Mouse (Mus musculus) T-cell, adult 2 months (primary cell): ENCODE results near the gene Sfpq.

Experiments
- DNase-seq: peaks from one replicate; pipeline ENCODE4 v3.0.0; 2022; ENCODE audit warnings: low spot score

Sfpq gene

DNA sequence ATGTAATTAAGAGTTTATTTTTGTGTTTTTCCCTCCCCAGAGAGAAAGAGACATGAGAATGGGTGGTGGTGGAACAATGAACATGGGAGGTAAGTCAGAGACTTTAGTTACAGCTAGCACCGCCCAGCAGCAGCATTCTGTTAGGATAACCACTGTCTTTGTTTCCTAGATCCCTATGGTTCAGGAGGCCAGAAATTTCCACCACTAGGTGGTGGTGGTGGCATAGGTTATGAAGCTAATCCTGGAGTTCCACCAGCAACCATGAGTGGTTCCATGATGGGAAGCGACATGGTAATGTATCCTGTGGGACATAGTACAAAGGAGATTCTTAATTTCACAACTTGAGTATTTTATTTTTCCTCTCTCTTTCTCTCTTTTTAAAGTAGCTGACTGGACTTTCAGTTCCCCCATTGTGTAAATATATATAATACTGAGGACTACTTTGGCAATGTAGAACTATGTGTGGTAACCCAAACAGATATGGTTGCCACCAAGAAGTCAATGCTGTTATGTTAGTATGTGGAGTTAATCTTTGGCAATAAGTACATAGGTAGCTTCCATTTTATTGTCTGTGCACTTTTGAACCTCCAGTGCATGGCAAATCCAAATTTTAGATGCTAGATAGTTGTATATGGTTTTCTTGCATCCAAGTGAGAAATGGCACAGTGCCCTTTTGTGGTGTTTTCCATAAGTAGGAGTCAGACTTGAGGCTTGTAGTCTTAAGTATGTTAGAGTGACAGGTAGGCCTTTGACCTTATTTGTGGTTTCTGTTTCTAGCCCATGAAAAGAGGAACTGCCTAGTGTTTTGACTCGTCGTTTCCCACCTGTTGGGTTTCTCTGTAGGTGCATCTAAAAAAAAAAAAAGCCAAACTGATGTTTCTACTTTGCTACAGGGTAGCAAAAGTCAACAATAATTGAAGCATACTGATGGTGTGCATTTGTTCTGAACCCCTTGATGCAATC lies 6.4 kb downstream of the Sfpq start:
- peak; percentile 24 for DNase-seq

DNA sequence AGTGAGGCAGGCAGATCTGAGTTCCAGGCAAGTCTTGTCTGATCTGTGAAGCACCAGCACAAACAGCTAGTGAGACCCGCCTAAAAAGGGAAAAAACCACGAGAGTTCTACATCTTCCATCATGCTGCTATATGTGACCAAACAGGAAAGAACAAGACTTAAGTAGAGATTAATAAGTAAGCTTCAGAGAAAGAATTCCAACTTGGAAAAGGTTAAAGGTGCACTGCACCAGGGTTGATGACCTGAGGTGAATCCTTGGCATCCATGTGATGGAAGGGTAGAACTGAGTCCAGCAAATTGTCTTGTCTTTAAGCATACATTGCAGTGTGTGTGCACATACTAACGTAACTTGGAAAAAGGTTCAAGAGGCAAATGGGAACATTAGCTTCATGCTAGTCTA lies 16.0 kb downstream of the Sfpq start:
- no peak for DNase-seq

DNA sequence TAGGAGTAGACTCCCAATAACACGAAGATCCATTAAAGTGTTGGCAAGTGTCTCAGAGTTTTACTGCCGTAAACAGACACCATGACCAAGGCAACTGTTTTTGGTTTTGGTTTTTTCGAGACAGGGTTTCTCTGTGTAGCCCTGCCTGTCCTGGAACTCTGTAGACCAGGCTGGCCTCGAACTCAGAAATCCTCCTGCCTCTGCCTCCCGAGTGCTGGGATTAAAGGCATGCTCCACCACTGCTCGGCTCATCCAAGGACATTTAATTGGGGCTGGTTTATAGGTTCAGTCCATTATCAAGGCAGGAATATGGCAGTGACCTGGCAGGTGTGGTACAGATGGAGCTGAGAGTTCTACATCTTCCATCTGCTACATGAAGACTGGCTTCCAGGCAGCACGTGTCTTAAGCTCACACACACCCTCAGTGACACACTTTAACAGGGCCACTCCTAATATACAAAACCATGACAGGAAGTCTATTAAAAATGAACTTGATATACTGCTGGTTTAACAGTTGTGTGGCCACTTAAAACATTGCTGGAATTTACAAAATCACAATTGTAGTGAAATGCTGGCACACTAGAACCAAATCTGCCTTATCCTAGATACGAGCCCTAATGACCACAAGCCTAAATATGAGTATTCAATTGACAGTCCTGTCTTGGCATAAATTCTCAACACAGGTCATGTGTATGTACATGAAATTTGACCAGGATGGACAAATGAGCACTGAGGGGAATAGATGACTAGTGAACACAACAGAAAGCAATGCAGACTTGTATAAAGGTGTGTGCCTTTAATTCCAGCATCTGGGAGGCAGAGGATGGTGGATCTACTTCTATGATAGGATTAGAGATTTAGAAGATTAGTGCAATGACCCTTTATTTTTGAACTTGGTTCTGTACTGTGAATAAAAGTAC lies 17.0 kb downstream of the Sfpq start:
- DNase-seq: no peak

DNA sequence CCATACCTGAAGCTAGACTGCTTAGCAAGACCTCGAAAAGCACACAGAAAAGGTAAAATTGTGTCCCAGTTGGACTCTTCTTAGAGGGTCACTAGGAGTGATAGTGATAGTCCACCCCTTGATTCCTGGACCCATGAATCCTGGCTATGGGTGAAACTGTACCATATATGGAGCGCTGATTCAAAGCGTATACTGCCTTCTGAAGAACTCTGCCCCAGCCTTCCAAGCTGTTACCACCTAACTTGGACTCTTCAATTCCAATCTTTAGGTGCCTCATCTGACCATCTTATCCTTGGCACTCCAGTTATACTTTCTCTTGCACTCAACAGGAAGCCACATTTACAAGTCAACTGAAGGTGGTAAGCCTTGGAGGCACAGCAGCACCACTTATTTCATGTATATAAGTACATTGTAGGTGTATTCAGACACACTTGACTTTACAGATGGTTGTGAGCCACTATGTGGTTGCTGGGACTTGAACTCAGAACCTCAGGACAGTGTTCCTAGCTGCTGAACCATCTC lies 17.8 kb downstream of the Sfpq start:
- no peak for DNase-seq

DNA sequence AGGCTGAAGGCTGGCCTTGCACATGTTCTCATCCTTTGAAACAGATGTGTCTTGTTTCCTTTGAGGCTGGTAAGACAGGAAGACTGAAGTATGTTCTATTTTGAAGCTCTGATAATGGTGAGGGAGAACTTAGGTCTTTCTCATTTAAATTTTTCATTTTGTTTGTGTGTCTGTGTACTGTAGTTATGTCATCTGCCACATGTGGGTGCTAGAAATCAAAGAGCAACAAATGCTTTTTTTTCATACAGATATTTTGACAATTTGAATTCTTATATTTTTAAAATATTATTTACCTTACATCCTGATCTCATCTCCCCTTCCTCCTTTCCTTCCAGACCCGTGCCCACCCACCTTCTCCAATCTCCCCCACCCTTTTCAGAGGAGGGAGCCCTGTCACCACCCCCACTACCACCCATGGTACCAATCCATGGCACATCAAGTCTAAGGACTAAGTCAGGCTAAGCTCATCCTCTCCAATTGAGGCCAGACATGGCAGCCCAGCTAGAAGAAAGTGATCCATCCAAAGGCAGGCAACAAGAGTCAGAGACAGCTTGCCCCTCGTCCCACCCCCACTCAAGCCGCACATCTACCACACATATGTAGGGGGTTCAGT lies 18.9 kb downstream of the Sfpq start:
- no peak for DNase-seq

DNA sequence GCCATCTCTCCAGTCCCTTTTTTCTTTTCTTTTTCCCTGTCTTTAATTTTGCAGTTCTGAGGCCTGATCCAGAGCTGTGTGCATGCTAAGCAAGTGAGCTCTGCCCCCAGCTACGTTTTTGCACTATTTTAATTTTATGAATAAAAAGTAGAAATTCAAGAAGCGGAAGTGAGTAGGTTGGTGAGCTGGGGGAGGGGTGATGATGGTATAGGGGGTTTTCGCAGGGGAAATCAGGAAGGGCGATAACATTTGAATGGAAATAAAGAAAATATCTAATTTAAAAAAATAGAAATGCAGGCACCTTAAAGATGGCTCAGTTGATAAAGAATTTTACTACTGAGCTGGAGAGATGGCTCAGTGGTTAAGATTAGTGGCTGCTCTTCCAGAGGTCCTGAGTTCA lies 22.4 kb downstream of the Sfpq start:
- DNase-seq: no peak

DNA sequence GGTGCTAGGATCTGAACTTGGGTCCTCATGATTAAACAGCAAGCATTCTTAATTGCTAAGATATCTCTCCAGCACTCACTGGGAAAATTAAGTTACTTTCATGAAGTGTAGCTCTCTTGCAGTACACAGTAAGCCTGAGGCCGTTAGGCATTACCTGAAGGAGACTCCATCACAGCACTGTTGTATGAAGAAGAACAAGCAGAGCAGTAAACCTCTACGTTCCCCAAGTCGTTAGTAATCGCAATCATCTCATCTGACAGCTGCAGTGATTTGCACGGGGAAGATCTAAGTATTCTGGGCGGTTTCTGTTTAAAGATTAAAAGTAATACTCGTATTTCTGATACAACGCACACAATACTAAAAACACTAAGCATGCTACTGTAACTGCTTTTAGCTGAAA lies 30.0 kb downstream of the Sfpq start:
- DNase-seq: no peak

DNA sequence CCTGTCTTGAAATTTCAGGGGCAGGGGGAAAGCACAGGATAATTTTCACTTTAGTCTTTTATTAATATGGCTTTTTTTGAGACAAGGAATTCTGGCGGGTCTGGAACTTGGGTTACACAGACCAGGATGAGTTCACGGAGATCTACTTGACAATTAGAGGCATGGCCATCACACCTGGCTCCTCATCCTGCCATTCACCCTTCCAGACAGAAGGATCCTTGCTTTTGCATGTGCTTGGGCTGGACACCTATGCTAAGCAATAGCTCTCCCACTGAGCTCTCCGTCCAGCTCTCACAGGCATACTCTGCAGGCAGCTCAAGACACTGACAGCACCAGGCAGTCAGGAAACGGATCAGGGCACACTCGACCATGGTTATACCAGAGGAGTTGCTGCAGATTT lies 31.9 kb downstream of the Sfpq start:
- no peak for DNase-seq

DNA sequence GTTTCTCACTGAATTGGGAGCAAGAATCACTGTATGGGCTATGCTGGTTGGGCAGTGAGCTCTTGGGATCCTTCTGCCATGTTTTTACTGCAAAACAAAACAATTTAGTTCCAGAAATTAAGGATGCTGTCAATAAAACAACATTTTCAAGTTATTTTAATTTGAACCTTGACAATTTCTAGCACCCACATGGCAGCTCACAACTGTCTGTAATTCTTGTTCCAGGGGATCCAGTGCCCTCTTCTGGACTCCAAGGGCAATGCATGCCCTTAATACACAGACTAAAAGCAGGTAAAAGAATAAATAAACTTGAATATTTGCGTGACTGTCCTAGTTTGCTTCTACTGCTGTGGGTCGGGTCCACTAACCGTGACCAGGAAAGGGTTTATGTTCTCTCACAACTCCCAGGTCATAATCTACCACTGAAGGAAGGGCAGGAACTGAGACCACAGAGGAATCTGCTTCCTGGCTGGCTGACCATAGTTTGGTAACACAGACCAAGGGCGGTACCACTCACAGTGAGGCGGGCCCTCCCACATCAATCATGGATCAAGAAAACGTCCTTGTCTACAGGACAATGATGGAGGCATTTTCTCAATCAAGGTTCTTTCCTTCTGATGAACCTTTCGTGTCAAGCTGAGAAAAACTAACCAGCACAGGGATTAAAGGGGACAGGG lies 33.5 kb downstream of the Sfpq start:
- no peak for DNase-seq

DNA sequence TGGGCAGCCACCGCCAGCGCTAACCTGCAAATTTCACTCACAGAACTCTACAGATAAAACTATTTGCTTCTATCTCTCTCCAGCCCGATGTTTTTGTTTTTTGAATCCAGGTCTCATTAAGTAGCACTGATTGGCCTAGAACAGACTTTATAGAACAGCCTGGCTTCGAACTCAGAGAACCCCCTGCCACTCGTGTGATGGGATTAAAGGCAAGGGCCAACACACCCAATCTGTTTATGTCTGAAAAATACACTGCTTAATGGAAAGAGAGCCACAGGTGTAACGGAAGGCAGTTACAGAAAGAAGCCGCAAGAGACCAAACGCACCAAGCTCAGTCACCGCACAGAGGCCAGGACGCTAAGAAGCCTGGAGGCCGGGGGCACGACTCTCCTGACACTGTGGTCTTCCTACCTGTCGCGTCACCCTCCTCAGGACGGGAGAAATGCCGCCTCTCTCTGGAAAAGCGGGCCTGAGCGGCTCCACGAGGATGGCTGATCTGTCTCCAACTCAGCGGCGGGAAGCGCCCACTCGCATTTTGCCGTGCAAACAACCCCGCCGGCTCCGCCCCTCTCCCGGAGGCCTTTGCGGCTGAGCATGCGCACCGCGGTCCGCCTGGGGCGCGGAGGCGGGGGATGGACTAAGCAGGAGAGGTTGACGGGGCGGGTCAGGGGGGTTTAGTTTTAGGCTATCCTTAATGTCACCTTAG lies 39.6 kb downstream of the Sfpq start, which contains the start of gene Zmym1:
TSS of gene Zmym1 (minus strand) at position 568 of the 706 bp plus-strand sequence.
- DNase-seq: peak; percentile 93

DNA sequence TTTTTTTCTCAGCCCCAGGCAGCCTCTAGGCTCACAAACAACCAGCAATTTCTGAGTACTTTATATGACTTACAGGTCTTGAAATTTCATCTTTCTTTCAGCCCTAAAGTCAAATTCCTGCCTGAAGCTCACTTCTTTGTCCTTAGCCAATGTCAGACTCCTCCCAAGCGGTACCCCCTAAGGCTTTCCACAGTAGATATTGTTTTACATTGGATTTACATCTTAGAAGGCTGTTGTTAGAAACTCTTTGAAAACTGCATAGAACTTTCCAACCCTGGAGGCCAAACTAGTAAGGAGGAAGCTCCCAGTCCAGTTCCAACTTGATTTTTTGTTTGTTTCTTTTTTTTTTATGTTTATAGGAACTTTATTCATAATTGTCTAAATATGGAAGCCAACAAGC lies 42.9 kb downstream of the Sfpq start:
- no peak for DNase-seq

DNA sequence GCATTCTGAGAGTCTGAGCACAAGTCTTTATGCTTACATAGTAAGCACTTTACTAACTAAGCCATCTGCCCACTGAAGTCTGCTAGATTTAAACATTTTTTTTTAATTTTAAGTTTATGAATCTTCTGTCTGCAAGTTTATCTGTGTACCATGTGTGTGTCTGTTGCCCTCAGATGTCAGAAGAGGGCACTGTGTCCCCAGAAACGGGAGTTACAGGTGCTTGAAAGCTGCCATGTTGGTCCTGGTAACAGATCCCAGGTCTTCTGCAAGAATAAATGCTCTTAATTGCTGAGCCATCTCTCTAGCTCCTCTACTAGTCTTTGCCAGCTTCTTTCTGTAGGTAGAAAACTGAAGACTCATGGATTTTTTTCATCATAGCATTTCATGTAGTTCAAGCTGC lies 53.8 kb downstream of the Sfpq start:
- DNase-seq: no peak

DNA sequence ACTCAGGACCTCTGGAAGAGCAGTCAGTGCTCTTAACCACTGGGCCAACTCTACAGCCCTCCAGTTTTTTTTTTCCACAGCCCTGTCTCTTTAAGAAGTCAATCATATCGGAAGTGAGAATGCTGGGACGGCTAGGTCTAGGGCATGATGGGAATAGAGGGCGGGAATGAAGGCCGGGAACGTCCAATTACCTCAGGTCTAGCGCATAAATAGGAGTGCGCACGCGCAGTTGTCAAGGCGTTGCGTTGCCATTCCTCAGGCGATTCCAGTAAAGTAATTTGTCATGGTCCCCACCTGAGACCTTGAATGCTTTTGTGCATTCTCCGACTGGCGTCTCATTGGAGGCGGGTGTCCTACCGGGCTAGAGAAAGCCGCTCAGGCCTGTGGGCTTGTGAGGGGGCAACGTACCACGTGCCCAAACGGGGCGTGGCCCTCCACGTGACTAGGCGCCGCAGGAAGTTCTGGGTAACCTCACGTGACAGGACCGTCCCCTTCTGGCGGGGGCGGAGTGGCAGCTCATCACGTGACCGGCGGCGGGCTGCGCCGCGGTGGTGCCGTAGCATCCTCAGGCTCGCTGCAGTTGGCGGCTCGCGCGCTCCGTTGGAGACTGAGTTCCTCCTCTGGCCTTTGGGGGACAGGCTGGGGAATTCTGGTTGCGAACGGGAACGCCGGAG lies 55.9 kb downstream of the Sfpq start, which contains the start of gene Zmym6:
TSS of gene Zmym6 (plus strand) at position 509 of the 674 bp plus-strand sequence.
- DNase-seq: peak; percentile 95

DNA sequence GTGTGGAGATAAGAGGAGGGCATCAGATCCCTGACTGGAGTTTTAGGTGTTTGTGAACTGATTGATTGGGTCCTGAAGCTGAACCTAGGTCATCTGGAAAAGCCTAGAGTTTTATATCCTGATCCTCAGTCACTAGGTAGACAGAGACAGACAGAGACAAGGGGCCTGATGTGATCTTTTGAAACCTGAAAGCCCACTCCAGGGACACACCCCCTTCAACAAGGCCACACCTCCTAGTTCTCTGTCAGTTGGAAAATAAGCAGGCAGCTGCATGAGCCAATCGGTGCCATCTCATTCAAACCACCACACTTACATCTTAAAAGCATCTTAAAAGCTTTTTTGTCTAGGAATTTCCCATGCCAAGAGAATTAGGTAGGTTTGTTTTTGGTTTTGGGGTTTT lies 59.7 kb downstream of the Sfpq start:
- no peak for DNase-seq

DNA sequence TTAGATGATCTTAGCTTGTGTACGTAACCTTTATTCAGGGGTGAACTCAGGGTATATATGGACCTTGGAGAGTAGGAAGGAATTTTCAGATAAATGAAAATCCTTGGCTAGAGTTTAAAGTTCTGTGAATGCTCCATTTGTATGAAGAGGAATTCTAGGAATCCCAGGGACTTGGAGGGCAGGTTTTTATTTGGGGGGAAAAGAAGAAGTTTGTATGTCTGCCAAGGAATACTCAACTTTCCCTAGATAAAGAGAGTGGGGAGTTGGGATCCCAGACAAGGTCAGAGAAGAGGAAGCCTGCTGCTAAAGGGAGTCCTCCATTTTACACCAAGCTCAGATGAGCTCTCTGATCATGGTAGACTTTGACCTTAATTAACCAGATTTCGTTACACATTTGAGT lies 62.0 kb downstream of the Sfpq start:
- DNase-seq: no peak

DNA sequence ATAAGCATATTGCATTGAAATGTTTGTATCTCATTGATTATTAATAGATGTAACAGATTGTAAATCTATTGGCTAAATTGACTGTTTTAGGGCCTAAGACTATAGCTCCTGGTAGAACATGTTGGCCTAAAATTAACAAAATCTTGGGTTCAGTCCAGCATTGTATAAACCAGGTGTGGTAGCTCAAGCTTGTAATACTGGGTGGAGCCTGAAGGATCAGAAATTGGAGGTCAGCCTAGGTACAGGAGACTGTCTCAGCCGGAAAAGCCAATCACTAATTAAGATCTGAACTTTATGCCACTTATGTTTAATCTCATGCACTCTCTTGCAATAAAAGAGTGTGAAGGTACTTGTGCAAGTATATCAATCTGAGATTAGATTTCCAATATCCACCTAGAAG lies 64.6 kb downstream of the Sfpq start:
- DNase-seq: no peak
